Mouse (Mus musculus) embryonic facial prominence, embryonic 15.5 days (tissue): Measurements from ENCODE around the gene Col4a1. TPM values are rescaled to one million over a fixed set of nuclear protein-coding genes. Genes with fewer than 3 reads are reported as not detected.

ENCODE experiments used
- polyA plus RNA-seq: library from polyadenylated mRNA; unstranded; fragments of >200 nt; fragmentation: Nextera tagmentation; extraction: Ambion mirVana; gene quantifications from 2 replicates; pipeline ENCODE4 v1.2.1, GENCODE M21; 2015

The Col4a1 gene
- polyA plus RNA-seq, 1 experiment from 2014 or later: 200 TPM

Other genes with a start within 250 kb of the Col4a1 start
- 86.9 and 93.4 TPM in 2 replicates for gene Col4a2, start within 50 bp of the Col4a1 start, polyA plus RNA-seq
- 2.0 and 2.1 TPM in 2 replicates for gene Rab20, start 165.9 kb upstream of the Col4a1 start, polyA plus RNA-seq
- 120 and 132 TPM in 2 replicates for gene Naxd, start 184.7 kb upstream of the Col4a1 start, polyA plus RNA-seq
- 28.7 and 31.4 TPM in 2 replicates for gene Cars2, start 238.0 kb upstream of the Col4a1 start, polyA plus RNA-seq
- 36.3 and 49.5 TPM in 2 replicates for gene Ing1, start 242.7 kb upstream of the Col4a1 start, polyA plus RNA-seq